Mouse (Mus musculus) spleen, adult 2 months (tissue): ENCODE measurements around the gene Dtnb. TPM values are rescaled to one million over a fixed set of nuclear protein-coding genes. Genes with fewer than 3 reads are reported as not detected.

Experiments used
- DNase-seq, 2 experiments: peaks; one replicate each; pipeline versions ENCODE4 v3.0.0 to v3.0.0-alpha.2; 2012 to 2021; ENCODE audit warnings: low spot score in 2 of 2, low read depth in 1 of 2
- H3K27ac ChIP-seq: fragments of 200-500 bp; 2 replicates; pipeline ENCODE4 v1.5.1; 2012; ENCODE audit warnings: low read length, inconsistent platforms; ENCODE audit not compliant: insufficient read depth
- H3K27me3 ChIP-seq: fragments of 200-500 bp; 2 replicates; pipeline ENCODE4 v1.6.1; 2012; ENCODE audit warnings: mild to moderate bottlenecking, moderate library complexity, low read length, inconsistent platforms; ENCODE audit not compliant: control insufficient read depth, insufficient read depth
- H3K36me3 ChIP-seq: fragments of 200-500 bp; 2 replicates; pipeline ENCODE4 v1.6.1; 2012; ENCODE audit warnings: mild to moderate bottlenecking, low read length, inconsistent platforms; ENCODE audit not compliant: control insufficient read depth, insufficient read depth
- H3K4me1 ChIP-seq: fragments of 200-500 bp; 2 replicates; pipeline ENCODE4 v1.6.1; 2011; ENCODE audit warnings: inconsistent platforms; ENCODE audit not compliant: control insufficient read depth, insufficient read depth, insufficient read length
- H3K4me3 ChIP-seq: fragments of 200-500 bp; 2 replicates; pipeline ENCODE4 v1.5.1; 2011; ENCODE audit warnings: mild to moderate bottlenecking, inconsistent platforms; ENCODE audit not compliant: insufficient read depth, insufficient read length; ENCODE audit errors: extremely low read depth
- CTCF ChIP-seq: fragments of 200-500 bp; IDR thresholded peaks from 2 replicates; pipeline ENCODE4 v1.5.1; 2011; ENCODE audit warnings: mild to moderate bottlenecking, inconsistent platforms; ENCODE audit not compliant: insufficient read depth, insufficient read length, insufficient replicate concordance; ENCODE audit errors: extremely low read depth
- POLR2A ChIP-seq: fragments of 200-500 bp; IDR thresholded peaks from 2 replicates; pipeline ENCODE4 v1.6.1; 2011; ENCODE audit warnings: low read depth, low read length, inconsistent platforms
- WGBS: fragments of 180-500 bp; shearing (Covaris S2); methylation state at CpG from one replicate; pipeline ENCODE4 v1.1.7; 2018; 5-methylcytosine and 5-hydroxymethylcytosine counted together
- polyA plus RNA-seq: library from polyadenylated mRNA; depleted of rRNA; stranded (reverse); fragments of >200 nt; gene quantifications from 2 replicates; pipeline ENCODE4 v1.2.3, GENCODE M21; 2012

Dtnb gene
- polyA plus RNA-seq, 1 experiment: 31.0 TPM

DNA sequence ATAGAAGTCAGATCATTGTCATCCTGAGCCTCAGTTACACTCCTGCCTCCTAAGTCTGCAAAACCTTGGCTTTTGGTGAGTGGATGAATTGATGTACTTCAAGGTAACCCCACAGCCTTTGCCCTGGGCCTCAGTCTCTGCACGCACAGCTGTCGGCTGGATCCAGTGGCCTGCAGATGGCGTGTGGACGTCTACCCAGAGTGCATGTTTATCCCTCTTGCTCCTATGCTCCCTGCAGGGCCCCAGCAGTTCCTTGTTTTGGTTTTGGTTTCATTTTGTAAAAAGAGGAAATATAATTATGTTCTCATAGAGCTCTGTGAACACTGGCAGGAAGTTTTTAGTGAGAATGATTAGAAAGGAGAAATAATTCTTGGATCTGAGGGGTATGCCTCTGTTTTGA, 187.2 kb downstream of the Dtnb start:
- Histone ChIP-seq H3K27ac (peak overlapping the region; percentile 49), H3K36me3 (no peaks in the 10 kb centered on the region), H3K4me1 (peaks cover 11% of the 10 kb centered on the region), H3K27me3 (no peaks in the 10 kb centered on the region), H3K4me3 (no peak overlapping the region)
- TF ChIP-seq CTCF: peak; percentile 58; the same call in 1 of the 2 replicates
- no peak for TF ChIP-seq POLR2A
- peak; percentile 53 to 66 for DNase-seq
- 6% methylated on average over 4 of the region's 4 CpGs for WGBS

GRCm38 (mm10) chr12:3760876-3761590, 188.9 kb downstream of the Dtnb start:
- WGBS: 93% methylated on average over 4 of the region's 4 CpGs
- no peak overlapping the region for H3K4me3 ChIP-seq
- H3K27me3 ChIP-seq: no peaks in the 10 kb centered on the region
- no peaks in the 10 kb centered on the region for H3K36me3 ChIP-seq
- TF ChIP-seq POLR2A: no peak
- H3K27ac ChIP-seq: no peak overlapping the region
- no peak for DNase-seq
- H3K4me1 ChIP-seq: peaks cover 8% of the 10 kb centered on the region

DNA sequence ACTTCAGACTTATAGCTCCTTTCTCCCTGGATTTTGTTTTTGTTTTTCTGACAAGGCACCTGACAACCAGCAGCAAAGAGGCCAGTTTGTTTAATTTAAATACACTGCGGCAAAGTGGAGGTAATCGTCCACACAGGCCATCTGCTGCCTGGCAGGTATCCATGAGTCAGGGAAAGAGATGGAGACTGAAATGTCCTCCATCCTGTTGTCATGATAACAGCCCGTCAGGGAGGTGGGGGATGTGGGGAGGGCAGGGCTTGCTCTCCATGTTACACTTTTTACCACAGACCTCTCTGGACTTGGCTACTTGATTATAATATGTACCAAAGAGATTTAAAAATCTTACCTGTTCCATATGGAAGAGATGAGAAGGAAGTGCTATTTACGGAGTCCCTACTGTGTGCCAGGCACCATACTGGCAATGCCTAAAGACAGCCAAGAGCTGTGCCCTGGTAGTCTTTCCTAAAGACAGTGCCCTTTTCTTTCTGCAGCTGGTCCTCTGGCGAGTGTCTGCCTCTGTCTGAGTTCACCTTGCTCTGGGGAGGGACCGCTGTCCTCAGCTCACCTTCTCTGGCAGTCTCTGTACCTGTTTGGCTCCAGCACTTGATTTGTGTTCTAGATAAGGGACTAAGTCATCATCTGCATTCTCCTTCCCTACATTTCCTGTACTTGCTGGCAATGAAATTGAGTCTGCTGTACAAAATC, 189.6 kb downstream of the Dtnb start:
- H3K36me3 ChIP-seq: no peaks in the 10 kb centered on the region
- TF ChIP-seq POLR2A: no peak
- no peak for TF ChIP-seq CTCF
- H3K27me3 ChIP-seq: no peaks in the 10 kb centered on the region
- peaks cover 8% of the 10 kb centered on the region for H3K4me1 ChIP-seq
- H3K27ac ChIP-seq: no peak overlapping the region
- no peak for DNase-seq
- H3K4me3 ChIP-seq: no peak overlapping the region
- WGBS: 88% methylated on average over 6 of the region's 6 CpGs

GRCm38 (mm10) chr12:3764191-3764804, 192.1 kb downstream of the Dtnb start:
- no peak for DNase-seq
- 89% methylated on average over 3 of the region's 3 CpGs for WGBS
- no peak for TF ChIP-seq POLR2A
- no peak for TF ChIP-seq CTCF
- Histone ChIP-seq H3K4me3 (no peak overlapping the region), H3K27ac (no peak overlapping the region), H3K4me1 (peaks cover 4% of the 10 kb centered on the region), H3K27me3 (no peaks in the 10 kb centered on the region), H3K36me3 (no peaks in the 10 kb centered on the region)

- 94% methylated on average over 8 of the region's 8 CpGs for WGBS
- no peak overlapping the region for H3K27ac ChIP-seq
- no peak for DNase-seq
Observed at GRCm38 (mm10) chr12:3767360-3767759, 195.2 kb downstream of the Dtnb start.

DNA sequence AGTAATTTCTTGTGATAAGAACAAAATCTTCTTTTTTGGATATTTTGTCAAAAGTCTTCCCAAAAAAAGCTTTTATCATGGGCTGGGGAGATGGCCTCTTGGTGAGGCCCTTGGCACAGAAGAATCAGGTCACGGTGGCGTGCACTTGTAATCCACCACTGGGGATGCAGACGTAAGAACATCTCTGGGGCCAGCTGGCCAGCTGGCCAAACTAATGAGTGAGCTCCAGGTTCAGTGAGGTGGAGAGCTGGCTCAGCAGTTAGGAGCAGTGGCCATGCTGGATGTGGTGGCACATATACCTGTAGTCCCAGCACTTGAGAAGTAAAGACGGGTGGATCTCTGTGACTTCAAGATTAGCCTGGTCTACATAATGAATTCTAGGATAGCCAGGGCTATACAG, 196.2 kb downstream of the Dtnb start:
- H3K4me1 ChIP-seq: peaks cover 13% of the 10 kb centered on the region; the same call in 1 of the 2 replicates
- 94% methylated on average over 4 of the region's 4 CpGs for WGBS
- no peak overlapping the region for H3K4me3 ChIP-seq
- no peaks in the 10 kb centered on the region for H3K36me3 ChIP-seq
- no peak for TF ChIP-seq POLR2A
- no peak for TF ChIP-seq CTCF
- H3K27me3 ChIP-seq: no peaks in the 10 kb centered on the region
- no peak overlapping the region for H3K27ac ChIP-seq
- DNase-seq: no peak

More at GRCm38 (mm10) chr12:3767360-3767759, 195.2 kb downstream of the Dtnb start:
- H3K36me3 ChIP-seq: no peaks in the 10 kb centered on the region
- peaks cover 13% of the 10 kb centered on the region; the same call in 1 of the 2 replicates for H3K4me1 ChIP-seq
- TF ChIP-seq POLR2A: no peak
- no peak for TF ChIP-seq CTCF
- H3K4me3 ChIP-seq: no peak overlapping the region
- H3K27me3 ChIP-seq: no peaks in the 10 kb centered on the region

DNA sequence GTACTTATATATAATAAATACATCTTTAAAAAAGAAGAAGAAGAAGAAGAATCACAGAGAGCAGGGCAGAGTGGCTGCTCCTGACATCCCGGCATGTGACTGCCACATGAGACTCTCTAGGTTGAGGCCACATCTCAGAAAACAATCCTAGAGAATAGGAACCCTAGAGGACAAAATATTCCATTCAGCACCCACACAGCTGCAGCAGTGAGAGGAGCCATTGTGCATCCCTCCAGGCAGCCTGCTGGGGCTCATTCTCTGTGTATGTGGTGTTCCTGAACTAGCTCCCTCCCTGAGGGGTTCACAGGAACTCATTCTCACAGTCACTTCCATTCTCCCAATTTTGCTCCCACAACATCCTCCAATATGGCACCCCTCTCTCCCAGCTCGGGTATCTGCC, 198.4 kb downstream of the Dtnb start:
- Histone ChIP-seq H3K4me1 (peaks cover 14% of the 10 kb centered on the region; the same call in 1 of the 2 replicates), H3K27me3 (no peaks in the 10 kb centered on the region), H3K36me3 (no peaks in the 10 kb centered on the region), H3K27ac (peak overlapping the region; percentile 81), H3K4me3 (no peak overlapping the region)
- TF ChIP-seq POLR2A: no peak
- TF ChIP-seq CTCF: no peak
- no peak for DNase-seq
- WGBS: 76% methylated on average over 2 of the region's 2 CpGs
